Mouse (Mus musculus) heart, embryonic 12.5 days (tissue): ENCODE results near the gene Gtf2f2. TPM values are rescaled to one million over a fixed set of nuclear protein-coding genes. Genes with fewer than 3 reads are reported as not detected.
A peak's percentile ranks its signal among the peaks of the same experiment; 100 is the strongest.

Experiments used
- ATAC-seq: fragments of 200-750 bp; cut with Nextera tagmentation; 2 replicates; pipeline ENCODE4 v1.8.0; 2017; ENCODE audit warnings: moderate TSS enrichment, moderate library complexity; ENCODE audit not compliant: insufficient number of reproducible peaks, low FRiP score
- H3K27ac ChIP-seq: fragments of 300-500 bp; sonication (generic); 2 replicates; pipeline ENCODE4 v1.5.1; 2016; ENCODE audit warnings: mild to moderate bottlenecking, moderate library complexity; ENCODE audit not compliant: poor library complexity, severe bottlenecking
- H3K27me3 ChIP-seq: fragments of 300-500 bp; sonication (generic); replicated peaks from 2 replicates; pipeline ENCODE4 v1.6.1; 2016; ENCODE audit warnings: mild to moderate bottlenecking, moderate library complexity
- H3K36me3 ChIP-seq: fragments of 300-500 bp; sonication (generic); 2 replicates; pipeline ENCODE4 v1.6.1; 2016; ENCODE audit warnings: mild to moderate bottlenecking, moderate library complexity
- H3K4me1 ChIP-seq: fragments of 300-500 bp; sonication (generic); replicated peaks from 2 replicates; pipeline ENCODE4 v1.6.1; 2016; ENCODE audit warnings: mild to moderate bottlenecking
- H3K4me2 ChIP-seq: fragments of 300-500 bp; sonication (generic); 2 replicates; pipeline ENCODE4 v1.6.1; 2016; ENCODE audit warnings: mild to moderate bottlenecking, moderate library complexity
- H3K4me3 ChIP-seq: fragments of 300-500 bp; sonication (generic); 2 replicates; pipeline ENCODE4 v1.5.1; 2016; ENCODE audit warnings: mild to moderate bottlenecking
- H3K9ac ChIP-seq: fragments of 300-500 bp; sonication (generic); 2 replicates; pipeline ENCODE4 v1.6.1; 2016; ENCODE audit warnings: mild to moderate bottlenecking, moderate library complexity
- H3K9me3 ChIP-seq: fragments of 300-500 bp; sonication (generic); replicated peaks from 2 replicates; pipeline ENCODE4 v1.6.1; 2016; ENCODE audit warnings: mild to moderate bottlenecking, moderate library complexity
- WGBS: fragments of 180-500 bp; shearing (Covaris S2); methylation state at CpG from one replicate; pipeline ENCODE4 v1.1.7; 2016; 5-methylcytosine and 5-hydroxymethylcytosine counted together
- polyA plus RNA-seq: library from polyadenylated mRNA; unstranded; fragments of >200 nt; fragmentation: Nextera tagmentation; extraction: Ambion mirVana; gene quantifications from 2 replicates; pipeline ENCODE4 v1.2.1, GENCODE M21; 2016

The Gtf2f2 gene
- polyA plus RNA-seq, 1 experiment from 2014 or later = 31.3 TPM

- 31% methylated on average over 7 of the region's 7 CpGs for WGBS
- H3K9ac ChIP-seq = no peak overlapping the region; the same call in 1 of the 2 replicates
Observed at GRCm38 (mm10) chr14:75863549-75864409, 146.9 kb downstream of the Gtf2f2 start.

GRCm38 (mm10) chr14:75862701-75863100 lies 148.0 kb downstream of the Gtf2f2 start:
- Histone ChIP-seq H3K36me3 (peaks cover 7% of the 10 kb centered on the region; the same call in 1 of the 2 replicates), H3K27ac (peak overlapping the region; percentile 97), H3K9me3 (peaks cover 8% of the 10 kb centered on the region), H3K4me1 (peaks cover 38% of the 10 kb centered on the region), H3K9ac (no peak overlapping the region), H3K4me3 (no peak overlapping the region), H3K27me3 (no peaks in the 10 kb centered on the region), H3K4me2 (no peak overlapping the region)
- ATAC-seq = no peak
- WGBS = 83% methylated on average over 6 of the region's 6 CpGs

More at GRCm38 (mm10) chr14:75863549-75864409, 146.9 kb downstream of the Gtf2f2 start:
- Histone ChIP-seq H3K4me2 (peak overlapping the region; percentile 34; the same call in 1 of the 2 replicates), H3K4me3 (no peak overlapping the region), H3K36me3 (peaks cover 7% of the 10 kb centered on the region; the same call in 1 of the 2 replicates), H3K27me3 (no peaks in the 10 kb centered on the region), H3K9me3 (peaks cover 8% of the 10 kb centered on the region), H3K4me1 (peaks cover 28% of the 10 kb centered on the region), H3K27ac (peak overlapping the region; percentile 97)
- peak; percentile 93 for ATAC-seq

- H3K4me2 ChIP-seq = no peak overlapping the region
- H3K9ac ChIP-seq = no peak overlapping the region
- H3K27me3 ChIP-seq = no peaks in the 10 kb centered on the region
- no peak overlapping the region for H3K4me3 ChIP-seq
- H3K9me3 ChIP-seq = peaks cover 8% of the 10 kb centered on the region
- no peak for ATAC-seq
- H3K36me3 ChIP-seq = peaks cover 7% of the 10 kb centered on the region; the same call in 1 of the 2 replicates
- no peak overlapping the region for H3K27ac ChIP-seq
- peaks cover 32% of the 10 kb centered on the region for H3K4me1 ChIP-seq
- 82% methylated on average over 2 of the region's 2 CpGs for WGBS
Observed at GRCm38 (mm10) chr14:75859619-75860018, 151.0 kb downstream of the Gtf2f2 start.

GRCm38 (mm10) chr14:75858181-75858580 lies 152.5 kb downstream of the Gtf2f2 start:
- peaks cover 16% of the 10 kb centered on the region for H3K36me3 ChIP-seq
- no peak overlapping the region for H3K9ac ChIP-seq
- peak overlapping the region; percentile 57; the same call in 1 of the 2 replicates for H3K27ac ChIP-seq
- no peak for ATAC-seq
- H3K4me3 ChIP-seq = no peak overlapping the region
- 30% methylated on average over 2 of the region's 2 CpGs for WGBS
- H3K4me2 ChIP-seq = 0 out of 2 replicates have a peak overlapping the region, but pooled peaks have one; percentile 14
- peaks cover 8% of the 10 kb centered on the region for H3K9me3 ChIP-seq
- no peaks in the 10 kb centered on the region for H3K27me3 ChIP-seq
- peaks cover 21% of the 10 kb centered on the region for H3K4me1 ChIP-seq

- no peak for ATAC-seq
- H3K9ac ChIP-seq = no peak overlapping the region
- H3K4me3 ChIP-seq = no peak overlapping the region
- peaks cover 29% of the 10 kb centered on the region for H3K36me3 ChIP-seq
- H3K27ac ChIP-seq = no peak overlapping the region
- WGBS = 51% methylated on average over 17 of the region's 17 CpGs
- H3K27me3 ChIP-seq = no peaks in the 10 kb centered on the region
- H3K4me2 ChIP-seq = no peak overlapping the region
- peaks cover 19% of the 10 kb centered on the region for H3K4me1 ChIP-seq
- H3K9me3 ChIP-seq = no peaks in the 10 kb centered on the region
Observed at GRCm38 (mm10) chr14:75855263-75855992, 155.2 kb downstream of the Gtf2f2 start.

- no peak overlapping the region for H3K4me3 ChIP-seq
- H3K4me2 ChIP-seq = no peak overlapping the region
- no peaks in the 10 kb centered on the region for H3K9me3 ChIP-seq
- peaks cover 21% of the 10 kb centered on the region for H3K4me1 ChIP-seq
- no peak overlapping the region for H3K27ac ChIP-seq
- no peak for ATAC-seq
- H3K27me3 ChIP-seq = no peaks in the 10 kb centered on the region
- peaks cover 63% of the 10 kb centered on the region for H3K36me3 ChIP-seq
- WGBS = 87% methylated on average over 5 of the region's 5 CpGs
- no peak overlapping the region for H3K9ac ChIP-seq
Observed at GRCm38 (mm10) chr14:75852016-75852415, 158.6 kb downstream of the Gtf2f2 start.

- no peak overlapping the region for H3K4me3 ChIP-seq
- H3K4me1 ChIP-seq = peaks cover 25% of the 10 kb centered on the region
- no peak overlapping the region for H3K27ac ChIP-seq
- no peaks in the 10 kb centered on the region for H3K27me3 ChIP-seq
- ATAC-seq = no peak
- WGBS = 77% methylated on average over 6 of the region's 6 CpGs
- H3K9ac ChIP-seq = no peak overlapping the region
- H3K36me3 ChIP-seq = peaks cover 68% of the 10 kb centered on the region
- no peak overlapping the region for H3K4me2 ChIP-seq
- H3K9me3 ChIP-seq = no peaks in the 10 kb centered on the region
Observed at GRCm38 (mm10) chr14:75850819-75851218, 159.8 kb downstream of the Gtf2f2 start.

- ATAC-seq = no peak
- H3K27me3 ChIP-seq = no peaks in the 10 kb centered on the region
- peaks cover 68% of the 10 kb centered on the region for H3K36me3 ChIP-seq
- no peak overlapping the region for H3K27ac ChIP-seq
- H3K4me2 ChIP-seq = no peak overlapping the region
- H3K4me3 ChIP-seq = no peak overlapping the region
- 84% methylated on average over 6 of the region's 6 CpGs for WGBS
- peaks cover 25% of the 10 kb centered on the region for H3K4me1 ChIP-seq
- no peak overlapping the region for H3K9ac ChIP-seq
- no peaks in the 10 kb centered on the region for H3K9me3 ChIP-seq
Observed at GRCm38 (mm10) chr14:75849842-75850568, 160.7 kb downstream of the Gtf2f2 start.

GRCm38 (mm10) chr14:75849236-75849635 lies 161.4 kb downstream of the Gtf2f2 start:
- Histone ChIP-seq H3K9me3 (no peaks in the 10 kb centered on the region), H3K27me3 (no peaks in the 10 kb centered on the region), H3K9ac (no peak overlapping the region), H3K36me3 (peaks cover 65% of the 10 kb centered on the region), H3K4me3 (no peak overlapping the region), H3K4me2 (no peak overlapping the region), H3K27ac (no peak overlapping the region), H3K4me1 (peaks cover 25% of the 10 kb centered on the region)
- WGBS = 77% methylated on average over 5 of the region's 5 CpGs
- ATAC-seq = no peak

- 92% methylated on average over 5 of the region's 5 CpGs for WGBS
- no peak for ATAC-seq
- H3K4me3 ChIP-seq = no peak overlapping the region
- peaks cover 60% of the 10 kb centered on the region for H3K36me3 ChIP-seq
- no peak overlapping the region for H3K4me2 ChIP-seq
- H3K27me3 ChIP-seq = no peaks in the 10 kb centered on the region
- no peaks in the 10 kb centered on the region for H3K9me3 ChIP-seq
- no peak overlapping the region for H3K27ac ChIP-seq
- H3K9ac ChIP-seq = no peak overlapping the region
- H3K4me1 ChIP-seq = peaks cover 25% of the 10 kb centered on the region
Observed at GRCm38 (mm10) chr14:75848482-75848881, 162.2 kb downstream of the Gtf2f2 start.
